Mouse (Mus musculus): Measurements from ENCODE around the gene Tdrd5. TPM values are rescaled to one million over a fixed set of nuclear protein-coding genes. Genes with fewer than 3 reads are reported as not detected.
"Not testable (repeated sequence)": the region's sequence is repeated elsewhere in the genome, so short reads cannot be mapped to it uniquely, and the experiment has no call there.

Gene Tdrd5
- total and polyA plus RNA-seq, 3 experiments = not detected

DNA sequence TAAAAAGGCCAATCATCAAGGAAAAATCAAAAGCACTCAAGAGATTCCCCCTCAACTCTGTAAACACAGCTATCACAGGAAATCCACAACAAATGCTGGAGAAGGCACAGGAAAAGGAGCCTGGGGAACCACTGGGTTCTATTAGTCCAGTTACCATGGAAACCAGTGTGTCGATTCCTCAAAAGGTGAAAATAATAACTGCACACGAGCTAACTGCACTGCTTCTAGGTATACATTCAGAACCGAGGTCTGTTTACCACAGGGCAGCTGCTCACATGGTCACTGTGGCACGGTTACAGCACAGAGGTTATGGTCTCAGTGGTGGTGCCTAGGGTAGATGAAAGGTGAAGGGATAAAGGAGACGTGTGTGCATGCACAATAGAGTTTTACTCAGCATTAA is 31.8 kb downstream of the Tdrd5 start:
- Histone ChIP-seq H3K4me1 (ENCODE audit: control insufficient read depth in 1 of 2, insufficient read depth in 2 of 2) (no peaks in the 10 kb centered on the region), H3K4me2 (ENCODE audit: insufficient read depth, low read depth, poor library complexity, severe bottlenecking) (no peak overlapping the region), H3K36me3 (replicated peaks in 1 of 2; ENCODE audit: control insufficient read depth in 1 of 2, insufficient read depth in 1 of 2, low read length in 1 of 2) (no peaks in the 10 kb centered on the region), H3K79me2 (replicated peaks; ENCODE audit: control insufficient read depth, extremely low read depth, insufficient read depth, poor library complexity, severe bottlenecking) (no peaks in the 10 kb centered on the region), H3K27ac (ENCODE audit: insufficient read depth, low read depth) (no peak overlapping the region), H3K4me3 (replicated peaks in 1 of 3; ENCODE audit: low read depth in 2 of 3, low read length in 2 of 3, poor library complexity in 1 of 3) (no peak overlapping the region), H3K9ac (ENCODE audit: insufficient read depth, low read depth) (no peak overlapping the region), H3K9me3 (replicated peaks; ENCODE audit: low read length) (no peaks in the 10 kb centered on the region), H3K27me3 (replicated peaks) (no peaks in the 10 kb centered on the region)
- no peak for DNase-seq (ENCODE audit: extremely low read depth)
- in situ Hi-C loops (cut with MboI; ENCODE audit: low pct_ligation_motif_present, low pct_unique_long_range_greater_than_20kb, low sequenced_read_pairs) = no loop called here
- dilution Hi-C loops (cut with MboI; ENCODE audit: extremely low pct_ligation_motif_present, extremely low pct_unique_long_range_greater_than_20kb, low sequenced_read_pairs) = no loop called here
- no peak for TF ChIP-seq ZNF384 (IDR thresholded peaks at IDR 0.05; ENCODE audit: low read depth, low read length)

GRCm38 (mm10) chr1:156270471-156270870 is 33.0 kb downstream of the Tdrd5 start:
- Histone ChIP-seq H3K9me3 (replicated peaks; ENCODE audit: low read length) (no peaks in the 10 kb centered on the region), H3K79me2 (replicated peaks; ENCODE audit: control insufficient read depth, extremely low read depth, insufficient read depth, poor library complexity, severe bottlenecking) (no peaks in the 10 kb centered on the region), H3K9ac (ENCODE audit: insufficient read depth, low read depth) (no peak overlapping the region), H3K4me1 (ENCODE audit: control insufficient read depth in 1 of 2, insufficient read depth in 2 of 2) (no peaks in the 10 kb centered on the region), H3K36me3 (replicated peaks in 1 of 2; ENCODE audit: control insufficient read depth in 1 of 2, insufficient read depth in 1 of 2, low read length in 1 of 2) (no peaks in the 10 kb centered on the region), H3K27me3 (replicated peaks) (no peaks in the 10 kb centered on the region), H3K27ac (ENCODE audit: insufficient read depth, low read depth) (no peak overlapping the region), H3K4me2 (ENCODE audit: insufficient read depth, low read depth, poor library complexity, severe bottlenecking) (no peak overlapping the region), H3K4me3 (replicated peaks in 1 of 3; ENCODE audit: low read depth in 2 of 3, low read length in 2 of 3, poor library complexity in 1 of 3) (no peak overlapping the region)
- no peak for DNase-seq (ENCODE audit: extremely low read depth)
- in situ Hi-C loops (cut with MboI; ENCODE audit: low pct_ligation_motif_present, low pct_unique_long_range_greater_than_20kb, low sequenced_read_pairs) (no loop called here), dilution Hi-C loops (cut with MboI; ENCODE audit: extremely low pct_ligation_motif_present, extremely low pct_unique_long_range_greater_than_20kb, low sequenced_read_pairs) (no loop called here)
- TF ChIP-seq ETS1 (conservative IDR thresholded peaks at IDR 0.05; ENCODE audit: low read depth, low read length) (no peak), IRF4 (IDR thresholded peaks at IDR 0.05; ENCODE audit: low read depth, low read length) (no peak), MAX (IDR thresholded peaks at IDR 0.05; ENCODE audit: low read length) (no peak), EP300 (IDR thresholded peaks at IDR 0.05; ENCODE audit: low read length) (no peak), SIN3A (IDR thresholded peaks at IDR 0.05; ENCODE audit: low read length) (no peak), NELFE (IDR thresholded peaks at IDR 0.05; ENCODE audit: low read depth, low read length) (no peak), SMC3 (IDR thresholded peaks at IDR 0.05; ENCODE audit: low read depth, low read length) (no peak), TBP (conservative IDR thresholded peaks at IDR 0.05; ENCODE audit: low read depth, low read length) (no peak), KAT2A (IDR thresholded peaks at IDR 0.05; ENCODE audit: insufficient replicate concordance, low read length) (no peak), CTCF (conservative IDR thresholded peaks at IDR 0.05 in 1 of 2, IDR thresholded peaks at IDR 0.05 in 1 of 2; ENCODE audit: low read depth in 2 of 2, low read length in 2 of 2) (no peak), POLR2AphosphoS2 (IDR thresholded peaks at IDR 0.05; ENCODE audit: low read depth, low read length) (no peak), HCFC1 (IDR thresholded peaks at IDR 0.05; ENCODE audit: low read depth, low read length) (no peak)

DNA sequence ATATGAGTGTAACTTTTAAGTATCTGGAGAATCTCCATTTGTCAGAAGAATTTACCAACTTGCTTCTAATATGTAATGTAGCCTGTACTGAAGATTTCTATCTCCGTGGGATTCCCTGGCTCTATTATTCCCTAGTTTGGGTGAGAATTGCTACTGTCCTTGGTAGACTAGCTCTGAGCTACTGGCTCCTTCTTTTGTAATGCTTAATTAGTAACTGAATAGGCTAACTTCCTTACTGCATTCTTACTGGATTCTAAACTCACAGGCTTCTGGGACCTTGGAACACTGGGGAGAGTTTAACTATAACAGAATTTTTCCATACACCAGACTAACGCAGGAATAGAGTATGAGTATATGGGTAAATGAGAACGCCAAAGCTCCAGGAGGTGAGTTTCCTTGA is 34.9 kb downstream of the Tdrd5 start:
- H3K36me3 ChIP-seq (replicated peaks in 1 of 2; ENCODE audit: control insufficient read depth in 1 of 2, insufficient read depth in 1 of 2, low read length in 1 of 2); dilution Hi-C loops (cut with MboI; ENCODE audit: extremely low pct_ligation_motif_present, extremely low pct_unique_long_range_greater_than_20kb, low sequenced_read_pairs); H3K4me1 ChIP-seq (ENCODE audit: control insufficient read depth in 1 of 2, insufficient read depth in 2 of 2); H3K9me3 ChIP-seq (replicated peaks; ENCODE audit: low read length); H3K4me2 ChIP-seq (ENCODE audit: insufficient read depth, low read depth, poor library complexity, severe bottlenecking); H3K9ac ChIP-seq (ENCODE audit: insufficient read depth, low read depth); DNase-seq (ENCODE audit: extremely low read depth); H3K4me3 ChIP-seq (replicated peaks in 1 of 3; ENCODE audit: low read depth in 2 of 3, low read length in 2 of 3, poor library complexity in 1 of 3); H3K27me3 ChIP-seq (replicated peaks); H3K27ac ChIP-seq (ENCODE audit: insufficient read depth, low read depth); H3K79me2 ChIP-seq (replicated peaks; ENCODE audit: control insufficient read depth, extremely low read depth, insufficient read depth, poor library complexity, severe bottlenecking): not testable (repeated sequence)
- in situ Hi-C loops (cut with MboI; ENCODE audit: low pct_ligation_motif_present, low pct_unique_long_range_greater_than_20kb, low sequenced_read_pairs) = loop anchor here (10.0 kb wide), 1 partner anchor 266 kb away; no protein-coding TSS in a partner anchor

Data from CH12.LX (cell line).